Mouse (Mus musculus): Measurements from ENCODE around the gene Mrrf. TPM values are rescaled to one million over a fixed set of nuclear protein-coding genes. Genes with fewer than 3 reads are reported as not detected.
A peak's percentile ranks its signal among the peaks of the same experiment; 100 is the strongest.

Mrrf gene
- polyA plus RNA-seq, 1 experiment from 2014 or later: 38.6 TPM

- H3K27me3 ChIP-seq (ENCODE audit: control insufficient read depth, insufficient read depth, low read length): peaks cover 30% of the 10 kb centered on the region
- H3K9ac ChIP-seq (ENCODE audit: low read length): peak overlapping the region; percentile 18
- H3K4me2 ChIP-seq (ENCODE audit: low read depth, low read length): peak overlapping the region; percentile 83
- H3K27ac ChIP-seq (ENCODE audit: low read length): no peak overlapping the region
- peak overlapping the region; percentile 51 for H3K4me3 ChIP-seq (ENCODE audit: low read length)
- no peak for ATAC-seq (replicated peaks; ENCODE audit: extremely low read depth, insufficient read depth, low FRiP score)
- WGBS: 15% methylated on average over 5 of the region's 5 CpGs
- no peaks in the 10 kb centered on the region for H3K36me3 ChIP-seq (ENCODE audit: control insufficient read depth, insufficient read depth)
- H3K4me1 ChIP-seq (ENCODE audit: control insufficient read depth, insufficient read depth, low read length): peaks cover 26% of the 10 kb centered on the region
- no peaks in the 10 kb centered on the region for H3K9me3 ChIP-seq (replicated peaks; ENCODE audit: control insufficient read depth, low read length)
These were observed 66.4 kb downstream of the Mrrf start for GRCm38 (mm10) chr2:36202611-36202880.

- no peaks in the 10 kb centered on the region for H3K36me3 ChIP-seq (ENCODE audit: control insufficient read depth, insufficient read depth)
- under 1% methylated on average over 39 of the region's 39 CpGs for WGBS
- no peak overlapping the region for H3K27ac ChIP-seq (ENCODE audit: low read length)
- H3K9me3 ChIP-seq (replicated peaks; ENCODE audit: control insufficient read depth, low read length): no peaks in the 10 kb centered on the region
- peaks cover 30% of the 10 kb centered on the region for H3K27me3 ChIP-seq (ENCODE audit: control insufficient read depth, insufficient read depth, low read length)
- peak; percentile 59; the same call in 1 of the 2 replicates for ATAC-seq (replicated peaks; ENCODE audit: extremely low read depth, insufficient read depth, low FRiP score)
- H3K4me1 ChIP-seq (ENCODE audit: control insufficient read depth, insufficient read depth, low read length): peaks cover 20% of the 10 kb centered on the region
- peak overlapping the region; percentile 51 for H3K4me3 ChIP-seq (ENCODE audit: low read length)
- peak overlapping the region; percentile 83 for H3K4me2 ChIP-seq (ENCODE audit: low read depth, low read length)
- H3K9ac ChIP-seq (ENCODE audit: low read length): peak overlapping the region; percentile 18
These were observed 67.0 kb downstream of the Mrrf start for GRCm38 (mm10) chr2:36203011-36203825.

GRCm38 (mm10) chr2:36204595-36204994 lies 68.4 kb downstream of the Mrrf start:
- WGBS: 55% methylated on average over 4 of the region's 4 CpGs
- H3K4me2 ChIP-seq (ENCODE audit: low read depth, low read length): no peak overlapping the region
- H3K27ac ChIP-seq (ENCODE audit: low read length): no peak overlapping the region
- no peaks in the 10 kb centered on the region for H3K36me3 ChIP-seq (ENCODE audit: control insufficient read depth, insufficient read depth)
- H3K27me3 ChIP-seq (ENCODE audit: control insufficient read depth, insufficient read depth, low read length): peaks cover 34% of the 10 kb centered on the region
- no peaks in the 10 kb centered on the region for H3K9me3 ChIP-seq (replicated peaks; ENCODE audit: control insufficient read depth, low read length)
- peaks cover 12% of the 10 kb centered on the region for H3K4me1 ChIP-seq (ENCODE audit: control insufficient read depth, insufficient read depth, low read length)
- H3K9ac ChIP-seq (ENCODE audit: low read length): no peak overlapping the region
- no peak overlapping the region for H3K4me3 ChIP-seq (ENCODE audit: low read length)
- no peak for ATAC-seq (replicated peaks; ENCODE audit: extremely low read depth, insufficient read depth, low FRiP score)

- H3K27me3 ChIP-seq (ENCODE audit: control insufficient read depth, insufficient read depth, low read length): peaks cover 40% of the 10 kb centered on the region
- no peak overlapping the region for H3K4me2 ChIP-seq (ENCODE audit: low read depth, low read length)
- H3K9me3 ChIP-seq (replicated peaks; ENCODE audit: control insufficient read depth, low read length): no peaks in the 10 kb centered on the region
- WGBS: 68% methylated on average over 11 of the region's 11 CpGs
- H3K9ac ChIP-seq (ENCODE audit: low read length): no peak overlapping the region
- H3K27ac ChIP-seq (ENCODE audit: low read length): no peak overlapping the region
- peaks cover 21% of the 10 kb centered on the region for H3K4me1 ChIP-seq (ENCODE audit: control insufficient read depth, insufficient read depth, low read length)
- no peaks in the 10 kb centered on the region for H3K36me3 ChIP-seq (ENCODE audit: control insufficient read depth, insufficient read depth)
- H3K4me3 ChIP-seq (ENCODE audit: low read length): no peak overlapping the region
- ATAC-seq (replicated peaks; ENCODE audit: extremely low read depth, insufficient read depth, low FRiP score): no peak
These were observed 70.9 kb downstream of the Mrrf start for GRCm38 (mm10) chr2:36207071-36207470.

- ATAC-seq (replicated peaks; ENCODE audit: extremely low read depth, insufficient read depth, low FRiP score): no peak
- Histone ChIP-seq H3K9ac (ENCODE audit: low read length) (peak overlapping the region; percentile 53), H3K4me1 (ENCODE audit: control insufficient read depth, insufficient read depth, low read length) (peaks cover 33% of the 10 kb centered on the region), H3K4me3 (ENCODE audit: low read length) (peak overlapping the region; percentile 29; the same call in 1 of the 2 replicates), H3K4me2 (ENCODE audit: low read depth, low read length) (peak overlapping the region; percentile 45), H3K27me3 (ENCODE audit: control insufficient read depth, insufficient read depth, low read length) (peaks cover 20% of the 10 kb centered on the region), H3K36me3 (ENCODE audit: control insufficient read depth, insufficient read depth) (no peaks in the 10 kb centered on the region), H3K27ac (ENCODE audit: low read length) (no peak overlapping the region), H3K9me3 (replicated peaks; ENCODE audit: control insufficient read depth, low read length) (no peaks in the 10 kb centered on the region)
- WGBS: 10% methylated on average over 34 of the region's 34 CpGs
These were observed 74.6 kb downstream of the Mrrf start for GRCm38 (mm10) chr2:36210796-36211195.

GRCm38 (mm10) chr2:36211785-36212184 lies 75.6 kb downstream of the Mrrf start:
- WGBS: 58% methylated on average over 7 of the region's 7 CpGs
- Histone ChIP-seq H3K27me3 (ENCODE audit: control insufficient read depth, insufficient read depth, low read length) (peaks cover 20% of the 10 kb centered on the region), H3K4me2 (ENCODE audit: low read depth, low read length) (no peak overlapping the region), H3K4me3 (ENCODE audit: low read length) (no peak overlapping the region), H3K9me3 (replicated peaks; ENCODE audit: control insufficient read depth, low read length) (no peaks in the 10 kb centered on the region), H3K36me3 (ENCODE audit: control insufficient read depth, insufficient read depth) (no peaks in the 10 kb centered on the region), H3K27ac (ENCODE audit: low read length) (no peak overlapping the region), H3K4me1 (ENCODE audit: control insufficient read depth, insufficient read depth, low read length) (peaks cover 39% of the 10 kb centered on the region), H3K9ac (ENCODE audit: low read length) (no peak overlapping the region; the same call in 1 of the 2 replicates)
- no peak for ATAC-seq (replicated peaks; ENCODE audit: extremely low read depth, insufficient read depth, low FRiP score)

- Histone ChIP-seq H3K9ac (ENCODE audit: low read length) (peak overlapping the region; percentile 44; the same call in 1 of the 2 replicates), H3K36me3 (ENCODE audit: control insufficient read depth, insufficient read depth) (no peaks in the 10 kb centered on the region), H3K4me3 (ENCODE audit: low read length) (no peak overlapping the region), H3K9me3 (replicated peaks; ENCODE audit: control insufficient read depth, low read length) (no peaks in the 10 kb centered on the region), H3K4me1 (ENCODE audit: control insufficient read depth, insufficient read depth, low read length) (peaks cover 52% of the 10 kb centered on the region), H3K27ac (ENCODE audit: low read length) (peak overlapping the region; percentile 84), H3K4me2 (ENCODE audit: low read depth, low read length) (peak overlapping the region; percentile 20), H3K27me3 (ENCODE audit: control insufficient read depth, insufficient read depth, low read length) (peaks cover 20% of the 10 kb centered on the region)
- 19% methylated on average over 7 of the region's 7 CpGs for WGBS
- peak; percentile 79 for ATAC-seq (replicated peaks; ENCODE audit: extremely low read depth, insufficient read depth, low FRiP score)
These were observed 76.9 kb downstream of the Mrrf start for GRCm38 (mm10) chr2:36213108-36213507.

GRCm38 (mm10) chr2:36214023-36214422 lies 77.8 kb downstream of the Mrrf start:
- no peaks in the 10 kb centered on the region for H3K36me3 ChIP-seq (ENCODE audit: control insufficient read depth, insufficient read depth)
- peaks cover 54% of the 10 kb centered on the region for H3K4me1 ChIP-seq (ENCODE audit: control insufficient read depth, insufficient read depth, low read length)
- peak; percentile 56 for ATAC-seq (replicated peaks; ENCODE audit: extremely low read depth, insufficient read depth, low FRiP score)
- peak overlapping the region; percentile 33; the same call in 1 of the 2 replicates for H3K9ac ChIP-seq (ENCODE audit: low read length)
- H3K27me3 ChIP-seq (ENCODE audit: control insufficient read depth, insufficient read depth, low read length): peaks cover 18% of the 10 kb centered on the region
- WGBS: 2% methylated on average over 8 of the region's 8 CpGs
- peak overlapping the region; percentile 58 for H3K4me2 ChIP-seq (ENCODE audit: low read depth, low read length)
- peak overlapping the region; percentile 84 for H3K27ac ChIP-seq (ENCODE audit: low read length)
- peak overlapping the region; percentile 28 for H3K4me3 ChIP-seq (ENCODE audit: low read length)
- no peaks in the 10 kb centered on the region for H3K9me3 ChIP-seq (replicated peaks; ENCODE audit: control insufficient read depth, low read length)

- WGBS: 55% methylated on average over 5 of the region's 5 CpGs
- Histone ChIP-seq H3K4me3 (ENCODE audit: low read length) (peak overlapping the region; percentile 28), H3K36me3 (ENCODE audit: control insufficient read depth, insufficient read depth) (no peaks in the 10 kb centered on the region), H3K4me2 (ENCODE audit: low read depth, low read length) (peak overlapping the region; percentile 58), H3K4me1 (ENCODE audit: control insufficient read depth, insufficient read depth, low read length) (peaks cover 54% of the 10 kb centered on the region), H3K27me3 (ENCODE audit: control insufficient read depth, insufficient read depth, low read length) (peaks cover 16% of the 10 kb centered on the region), H3K9me3 (replicated peaks; ENCODE audit: control insufficient read depth, low read length) (no peaks in the 10 kb centered on the region), H3K9ac (ENCODE audit: low read length) (0 out of 2 replicates have a peak overlapping the region, but pooled peaks have one; percentile 33), H3K27ac (ENCODE audit: low read length) (no peak overlapping the region)
- no peak for ATAC-seq (replicated peaks; ENCODE audit: extremely low read depth, insufficient read depth, low FRiP score)
These were observed 78.2 kb downstream of the Mrrf start for GRCm38 (mm10) chr2:36214425-36214824.

All from heart, embryonic 16.5 days (tissue).